Mouse (Mus musculus) CH12.LX (cell line): Measurements from ENCODE around the gene 2310030G06Rik. TPM values are rescaled to one million over a fixed set of nuclear protein-coding genes. Genes with fewer than 3 reads are reported as not detected.

Source experiments
- DNase-seq: peaks from one replicate; pipeline ENCODE4 v3.0.0-alpha.2; 2013; ENCODE audit errors: extremely low read depth
- H3K27ac ChIP-seq: 2 replicates; pipeline ENCODE4 v1.5.1; 2012; ENCODE audit warnings: low read depth, mild to moderate bottlenecking, control low read depth, moderate library complexity; ENCODE audit not compliant: insufficient read depth
- H3K27me3 ChIP-seq: replicated peaks from 2 replicates; pipeline ENCODE3; 2012; ENCODE audit warnings: inconsistent platforms
- H3K36me3 ChIP-seq, 2 experiments: replicated peaks in 1 of 2; 2 replicates each; pipeline versions ENCODE3 to v1.6.1; 2012; ENCODE audit warnings: inconsistent platforms in 1 of 2, low read length in 1 of 2, mild to moderate bottlenecking in 1 of 2, mixed read lengths in 1 of 2, moderate library complexity in 1 of 2; ENCODE audit not compliant: control insufficient read depth in 1 of 2, insufficient read depth in 1 of 2
- H3K4me1 ChIP-seq, 2 experiments: 2 replicates each; pipeline ENCODE4 v1.6.1; 2012; ENCODE audit warnings: inconsistent platforms in 1 of 2, moderate library complexity in 1 of 2; ENCODE audit not compliant: insufficient read depth in 2 of 2, control insufficient read depth in 1 of 2
- H3K4me2 ChIP-seq: 2 replicates; pipeline ENCODE4 v1.6.1; 2012; ENCODE audit warnings: low read depth, mild to moderate bottlenecking, control low read depth; ENCODE audit not compliant: poor library complexity, insufficient read depth, severe bottlenecking
- H3K4me3 ChIP-seq, 3 experiments: fragments of 150-350 bp in 1 of 3; sonication (generic) in 1 of 3; replicated peaks in 1 of 3; 2 replicates each; pipeline versions ENCODE3 to v1.5.1; 2011 to 2012; ENCODE audit warnings: low read depth in 2 of 3, low read length in 2 of 3, mild to moderate bottlenecking in 2 of 3, moderate library complexity in 2 of 3, control low read depth in 1 of 3, improper control_type of control experiment in 1 of 3, inconsistent platforms in 1 of 3, mixed read lengths in 1 of 3; ENCODE audit not compliant: poor library complexity in 1 of 3
- H3K79me2 ChIP-seq: replicated peaks from 2 replicates; pipeline ENCODE4 v1.6.1; 2012; ENCODE audit warnings: mild to moderate bottlenecking, moderate library complexity; ENCODE audit not compliant: control insufficient read depth, poor library complexity, insufficient read depth, severe bottlenecking; ENCODE audit errors: extremely low read depth
- H3K9ac ChIP-seq: 2 replicates; pipeline ENCODE4 v1.6.1; 2012; ENCODE audit warnings: low read depth, mild to moderate bottlenecking, control low read depth, moderate library complexity; ENCODE audit not compliant: insufficient read depth
- H3K9me3 ChIP-seq: replicated peaks from 2 replicates; pipeline ENCODE3; 2012; ENCODE audit warnings: low read length, inconsistent platforms, mixed read lengths
- CHD2 ChIP-seq: IDR thresholded peaks from 2 replicates; pipeline ENCODE4 v1.6.1; 2011; ENCODE audit warnings: low read length, improper control_type of control experiment
- CTCF ChIP-seq, 2 experiments: IDR thresholded peaks in 1 of 2; conservative IDR thresholded peaks in 1 of 2; 2 replicates each; pipeline ENCODE4 v1.5.1; 2011 to 2012; ENCODE audit warnings: low read depth in 2 of 2, low read length in 2 of 2, improper control_type of control experiment in 1 of 2, inconsistent platforms in 1 of 2, mild to moderate bottlenecking in 1 of 2, moderate library complexity in 1 of 2
- E2F4 ChIP-seq: IDR thresholded peaks from 2 replicates; pipeline ENCODE4 v1.6.1; 2011; ENCODE audit warnings: low read depth, low read length, improper control_type of control experiment; ENCODE audit not compliant: insufficient replicate concordance
- ELF1 ChIP-seq: IDR thresholded peaks from 2 replicates; pipeline ENCODE4 v1.6.1; 2014; ENCODE audit warnings: low read depth, mild to moderate bottlenecking, inconsistent platforms, low read length, improper control_type of control experiment
- EP300 ChIP-seq: IDR thresholded peaks from 2 replicates; pipeline ENCODE4 v1.6.1; 2011; ENCODE audit warnings: low read length, improper control_type of control experiment
- HCFC1 ChIP-seq: IDR thresholded peaks from 2 replicates; pipeline ENCODE4 v1.6.1; 2012; ENCODE audit warnings: low read depth, mild to moderate bottlenecking, inconsistent platforms, low read length, improper control_type of control experiment
- IRF4 ChIP-seq: IDR thresholded peaks from 2 replicates; pipeline ENCODE4 v1.6.1; 2014; ENCODE audit warnings: low read depth, mild to moderate bottlenecking, inconsistent platforms, low read length, improper control_type of control experiment
- JUND ChIP-seq: conservative IDR thresholded peaks from 2 replicates; pipeline ENCODE4 v1.6.1; 2011; ENCODE audit warnings: low read depth, low read length, improper control_type of control experiment
- MAFK ChIP-seq: IDR thresholded peaks from 2 replicates; pipeline ENCODE4 v1.6.1; 2011; ENCODE audit warnings: low read length, improper control_type of control experiment; ENCODE audit not compliant: insufficient replicate concordance
- MAX ChIP-seq: IDR thresholded peaks from 2 replicates; pipeline ENCODE4 v1.6.1; 2011; ENCODE audit warnings: low read length, improper control_type of control experiment
- NELFE ChIP-seq: IDR thresholded peaks from 2 replicates; pipeline ENCODE4 v1.6.1; 2011; ENCODE audit warnings: low read depth, low read length, improper control_type of control experiment
- POLR2A ChIP-seq: IDR thresholded peaks from 2 replicates; pipeline ENCODE4 v1.6.1; 2011; ENCODE audit warnings: low read depth, mild to moderate bottlenecking, improper control_type of control experiment, low read length
- POLR2AphosphoS2 ChIP-seq: IDR thresholded peaks from 2 replicates; pipeline ENCODE4 v1.6.1; 2011; ENCODE audit warnings: low read depth, low read length, improper control_type of control experiment
- RCOR1 ChIP-seq: conservative IDR thresholded peaks from 2 replicates; pipeline ENCODE4 v1.6.1; 2012; ENCODE audit warnings: low read depth, mild to moderate bottlenecking, inconsistent platforms, low read length, improper control_type of control experiment
- UBTF ChIP-seq: IDR thresholded peaks from 2 replicates; pipeline ENCODE4 v1.6.1; 2012; ENCODE audit warnings: low read depth, mild to moderate bottlenecking, inconsistent platforms, low read length, improper control_type of control experiment, moderate library complexity
- USF1 ChIP-seq: IDR thresholded peaks from 2 replicates; pipeline ENCODE4 v1.6.1; 2014; ENCODE audit warnings: low read depth, mild to moderate bottlenecking, inconsistent platforms, low read length, improper control_type of control experiment
- ZKSCAN1 ChIP-seq: IDR thresholded peaks from 2 replicates; pipeline ENCODE4 v1.6.1; 2012; ENCODE audit warnings: low read depth, inconsistent platforms, low read length, improper control_type of control experiment, borderline replicate concordance
- dilution Hi-C: fragments of 300-500 bp; cut with MboI; formaldehyde crosslinking; loops from 2 replicates; pipeline ENCODE4 v1.14.3; 2020; ENCODE audit warnings: low sequenced_read_pairs; ENCODE audit not compliant: extremely low pct_unique_long_range_greater_than_20kb, extremely low pct_ligation_motif_present
- in situ Hi-C: fragments of 300-500 bp; cut with MboI; formaldehyde crosslinking; loops from 3 replicates; pipeline ENCODE4 v1.14.3; 2019; ENCODE audit warnings: low sequenced_read_pairs, low pct_ligation_motif_present, low pct_unique_long_range_greater_than_20kb, mixed read lengths
- polyA plus RNA-seq: library from polyadenylated mRNA; unstranded; fragments of >175 nt; gene quantifications from 2 replicates; pipeline ENCODE4 v1.2.1, GENCODE M21; 2012; ENCODE audit warnings: low read depth; ENCODE audit not compliant: insufficient read length
- total RNA-seq, 2 experiments: library from RNA; depleted of rRNA; stranded (reverse); fragments of 300-350 nt in 1 of 2; fragments of >200 nt in 1 of 2; gene quantifications; 2 replicates each; pipeline ENCODE4 v1.2.3; 2012 to 2014

The 2310030G06Rik gene
- total and polyA plus RNA-seq, 3 experiments: not detected

GRCm38 (mm10) chr9:50750706-50751105 lies 4.4 kb upstream of the 2310030G06Rik start:
- dilution Hi-C loops: no loop called here
- H3K27ac ChIP-seq: no peak overlapping the region
- no peak for DNase-seq
- no peak for TF ChIP-seq MAFK
- TF ChIP-seq MAX: no peak
- TF ChIP-seq UBTF: no peak
- no peak for TF ChIP-seq EP300
- TF ChIP-seq POLR2A: no peak
- no peaks in the 10 kb centered on the region for H3K4me1 ChIP-seq
- H3K9ac ChIP-seq: no peak overlapping the region
- no peaks in the 10 kb centered on the region for H3K36me3 ChIP-seq
- no peaks in the 10 kb centered on the region for H3K9me3 ChIP-seq
- H3K79me2 ChIP-seq: no peaks in the 10 kb centered on the region
- no peak overlapping the region for H3K4me3 ChIP-seq
- no peak overlapping the region for H3K4me2 ChIP-seq
- peaks cover 18% of the 10 kb centered on the region for H3K27me3 ChIP-seq
- in situ Hi-C loops: no loop called here

DNA sequence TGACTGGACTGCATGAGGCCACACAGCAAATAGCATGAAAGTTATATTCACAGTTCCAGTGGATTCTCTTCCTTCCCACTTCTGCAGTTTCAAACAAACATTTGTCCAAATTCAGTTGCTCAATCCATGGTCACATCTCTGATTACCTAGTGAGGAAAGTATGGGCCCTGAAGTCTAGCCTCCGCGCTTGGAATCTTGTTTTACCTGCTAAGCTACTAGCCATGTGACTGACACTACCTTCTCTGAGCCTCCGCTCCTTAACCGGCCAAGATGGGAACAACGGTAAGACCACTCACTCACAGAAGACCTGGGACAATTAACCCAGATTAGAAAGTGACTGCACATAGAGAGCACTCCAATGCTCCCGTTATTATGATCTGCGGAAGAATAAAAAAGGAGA lies 530 bp downstream of the 2310030G06Rik start:
- H3K4me1 ChIP-seq: no peaks in the 10 kb centered on the region
- H3K27me3 ChIP-seq: no peaks in the 10 kb centered on the region
- no peaks in the 10 kb centered on the region for H3K9me3 ChIP-seq
- no peak overlapping the region for H3K27ac ChIP-seq
- H3K79me2 ChIP-seq: no peaks in the 10 kb centered on the region
- DNase-seq: no peak
- in situ Hi-C loops (no loop called here), dilution Hi-C loops (no loop called here)
- no peak overlapping the region for H3K4me3 ChIP-seq
- TF ChIP-seq E2F4: no peak
- no peak for TF ChIP-seq ELF1
- TF ChIP-seq HCFC1: no peak
- no peak for TF ChIP-seq POLR2AphosphoS2
- no peak for TF ChIP-seq JUND
- TF ChIP-seq CHD2: no peak
- TF ChIP-seq ZKSCAN1: no peak
- TF ChIP-seq CTCF (conservative IDR thresholded peaks at IDR 0.05 in 1 of 2, IDR thresholded peaks at IDR 0.05 in 1 of 2; ENCODE audit: low read depth in 2 of 2, low read length in 2 of 2): no peak
- TF ChIP-seq IRF4: no peak
- no peak for TF ChIP-seq USF1
- TF ChIP-seq NELFE: no peak
- TF ChIP-seq RCOR1: no peak
- no peak overlapping the region for H3K9ac ChIP-seq
- H3K36me3 ChIP-seq: no peaks in the 10 kb centered on the region
- H3K4me2 ChIP-seq: no peak overlapping the region
